Comparison of ENCODE assay signal across 9 mouse cellular contexts in genomic region chr6:52577270-52577669, GRCm38 (mm10).
DNase-seq lines count a peak whose midpoint lies in the region; ATAC-seq and TF ChIP-seq lines count a peak whose summit lies in the region.
"Had no signal": no experiment of that assay in that cellular context is flagged by ENCODE, and none has a peak within 500 bp of the region (broad histone marks: within the 10 kb centered on the region; RNA-seq: fewer than 3 reads in every experiment).

No protein-coding gene starts in this region.

- H3K4me1 ChIP-seq in midbrain, embryonic 14.5 days (ENCODE audit: control insufficient read depth, insufficient read depth, low read length) = peaks cover 3% of the 10 kb centered on the region; the same call in 1 of the 2 replicates
- no peaks in the 10 kb centered on the region for H3K4me1 ChIP-seq in midbrain, embryonic 15.5 days
- no peaks in the 10 kb centered on the region for H3K4me1 ChIP-seq in stomach, postnatal 0 days (replicated peaks; ENCODE audit: control insufficient read depth, insufficient read depth)

- no peaks in the 10 kb centered on the region for H3K9me3 ChIP-seq in midbrain, embryonic 14.5 days (ENCODE audit: control insufficient read depth, low read length)
- no peaks in the 10 kb centered on the region for H3K9me3 ChIP-seq in midbrain, embryonic 15.5 days
- H3K9me3 ChIP-seq in stomach, postnatal 0 days (ENCODE audit: control insufficient read depth, low read length) = no peaks in the 10 kb centered on the region
- H3K9me3 ChIP-seq: megakaryocyte, embryonic 14.5 days had no signal

- no peak overlapping the region for H3K9ac ChIP-seq in midbrain, embryonic 14.5 days (replicated peaks; ENCODE audit: low read length)
- no peak overlapping the region for H3K9ac ChIP-seq in midbrain, embryonic 15.5 days
- H3K9ac ChIP-seq in stomach, postnatal 0 days (ENCODE audit: low read length) = no peak overlapping the region

- TF ChIP-seq CTCF in stomach, postnatal 0 days (IDR thresholded peaks at IDR 0.05; ENCODE audit: low read depth) = peak; percentile 80

- peak; percentile 77 for DNase-seq in heart, adult 8-10 months (ENCODE audit: low spot score)
- DNase-seq in heart, postnatal 4 days = no peak
- DNase-seq in midbrain, embryonic 14.5 days = peak; percentile 83
- DNase-seq in c-Kit-positive CD71-positive TER-119-positive erythroid progenitor cells, embryonic 14.5 days (ENCODE audit: low spot score) = peak; percentile 34
- no peak for DNase-seq in stomach, postnatal 0 days (ENCODE audit: low spot score)
- no peak for DNase-seq in adrenal gland, adult 8-10 months
- no peak for DNase-seq in thymus, postnatal 10 days (ENCODE audit: low spot score in 2 of 2)

- TF ChIP-seq EP300 in stomach, postnatal 0 days (optimal IDR thresholded peaks at IDR 0.05) = no peak

- H3K4me2 ChIP-seq in midbrain, embryonic 14.5 days (ENCODE audit: low read length) = no peak overlapping the region
- H3K4me2 ChIP-seq in midbrain, embryonic 15.5 days = no peak overlapping the region
- H3K4me2 ChIP-seq in stomach, postnatal 0 days (replicated peaks; ENCODE audit: low read depth) = no peak overlapping the region

- H3K4me3 ChIP-seq in midbrain, embryonic 14.5 days (replicated peaks; ENCODE audit: low read depth, low read length) = no peak overlapping the region
- no peak overlapping the region for H3K4me3 ChIP-seq in midbrain, embryonic 15.5 days
- no peak overlapping the region for H3K4me3 ChIP-seq in stomach, postnatal 0 days (ENCODE audit: low read depth, low read length)
- H3K4me3 ChIP-seq: megakaryocyte, embryonic 14.5 days had no signal

- no peaks in the 10 kb centered on the region for H3K36me3 ChIP-seq in midbrain, embryonic 14.5 days (ENCODE audit: control insufficient read depth, insufficient read depth, low read length)
- no peaks in the 10 kb centered on the region for H3K36me3 ChIP-seq in midbrain, embryonic 15.5 days (replicated peaks)
- no peaks in the 10 kb centered on the region for H3K36me3 ChIP-seq in stomach, postnatal 0 days (ENCODE audit: control insufficient read depth, insufficient read depth, low read length)

- WGBS in midbrain, embryonic 14.5 days = 32% methylated on average over 4 of the region's 4 CpGs
- WGBS in midbrain, embryonic 15.5 days = 30% methylated on average over 4 of the region's 4 CpGs
- WGBS in stomach, postnatal 0 days = 30% methylated on average over 4 of the region's 4 CpGs

- no peak for ATAC-seq in midbrain, embryonic 14.5 days (ENCODE audit: low FRiP score, low TSS enrichment)
- no peak for ATAC-seq in midbrain, embryonic 15.5 days (replicated peaks)
- no peak for ATAC-seq in stomach, postnatal 0 days (ENCODE audit: low FRiP score, low TSS enrichment)

- H3K27ac ChIP-seq in midbrain, embryonic 14.5 days (replicated peaks; ENCODE audit: low read depth, low read length) = no peak overlapping the region
- H3K27ac ChIP-seq in midbrain, embryonic 15.5 days = no peak overlapping the region
- H3K27ac ChIP-seq in stomach, postnatal 0 days (replicated peaks) = no peak overlapping the region

- H3K27me3 ChIP-seq in midbrain, embryonic 14.5 days (ENCODE audit: control insufficient read depth, insufficient read depth, low read length) = no peaks in the 10 kb centered on the region
- H3K27me3 ChIP-seq in midbrain, embryonic 15.5 days (replicated peaks) = 0 out of 2 replicates have a peak, but pooled peaks cover 4% of the 10 kb centered on the region
- no peaks in the 10 kb centered on the region for H3K27me3 ChIP-seq in stomach, postnatal 0 days (ENCODE audit: control insufficient read depth, insufficient read depth, low read length)
- H3K27me3 ChIP-seq: megakaryocyte, embryonic 14.5 days had no signal

Comparison
In these comparisons a context has a peak if more than half of its experiments do, and no peak if none do; other contexts are left out.
1. DNase-seq: peak in heart, adult 8-10 months (single experiment), midbrain, embryonic 14.5 days (single experiment) and c-Kit-positive CD71-positive TER-119-positive erythroid progenitor cells, embryonic 14.5 days (single experiment); none in heart, postnatal 4 days (single experiment), stomach, postnatal 0 days (single experiment), adrenal gland, adult 8-10 months (single experiment) and thymus, postnatal 10 days (0 of 2).